Mouse (Mus musculus): Measurements from ENCODE around the gene Gm9045. TPM values are rescaled to one million over a fixed set of nuclear protein-coding genes. Genes with fewer than 3 reads are reported as not detected.

The Gm9045 gene
- polyA plus RNA-seq (2015; fragmentation: Nextera tagmentation; extraction: Ambion mirVana), result not detected in 2 replicates

GRCm38 (mm10) chr10:118337731-118338130 is at the start of gene Gm9045:
TSS of gene Gm9045 (minus strand) at chr10:118337831.

GRCm38 (mm10) chr10:118354005-118354404 is 16.4 kb upstream of the Gm9045 start, which contains the start of gene Gm9049:
TSS of gene Gm9049 (minus strand) at chr10:118354105.

GRCm38 (mm10) chr10:118348579-118348978 is 10.9 kb upstream of the Gm9045 start, which contains the start of gene Gm9048:
TSS of gene Gm9048 (minus strand) at chr10:118348679.

GRCm38 (mm10) chr10:118343155-118343554 is 5.5 kb upstream of the Gm9045 start, which contains the start of gene Gm9046:
TSS of gene Gm9046 (minus strand) at chr10:118343255.

GRCm38 (mm10) chr10:118332308-118332707 is 5.3 kb downstream of the Gm9045 start, which contains the start of gene Gm9044:
TSS of gene Gm9044 (minus strand) at chr10:118332408.

GRCm38 (mm10) chr10:118326869-118327268 is 10.8 kb downstream of the Gm9045 start, which contains the start of gene Gm9040:
TSS of gene Gm9040 (minus strand) at chr10:118326969.

GRCm38 (mm10) chr10:118294938-118295337 is 42.7 kb downstream of the Gm9045 start, which contains the start of gene Iltifb:
TSS of gene Iltifb (minus strand) at chr10:118295038.

Other genes with a start within 250 kb of the Gm9045 start
- gene Mdm1, start 196.0 kb downstream of the Gm9045 start, polyA plus RNA-seq (2015; fragmentation: Nextera tagmentation; extraction: Ambion mirVana), result 11.2 and 17.1 TPM in 2 replicates
- not detected in 2 replicates for gene Il22, start 132.9 kb downstream of the Gm9045 start, polyA plus RNA-seq (2015; fragmentation: Nextera tagmentation; extraction: Ambion mirVana)
- 0.09 TPM in 1 of 2 replicates, not detected in the other for gene Gm32717, start 97.1 kb downstream of the Gm9045 start, polyA plus RNA-seq (2015; fragmentation: Nextera tagmentation; extraction: Ambion mirVana)
- 0.09 TPM in 1 of 2 replicates, not detected in the other for gene Gm32802, start 79.1 kb downstream of the Gm9045 start, polyA plus RNA-seq (2015; fragmentation: Nextera tagmentation; extraction: Ambion mirVana)
- 0.19 TPM in 1 of 2 replicates, not detected in the other for gene Iltifb, start 42.8 kb downstream of the Gm9045 start, polyA plus RNA-seq (2015; fragmentation: Nextera tagmentation; extraction: Ambion mirVana)
- gene Gm9040, start 10.9 kb downstream of the Gm9045 start, polyA plus RNA-seq (2015; fragmentation: Nextera tagmentation; extraction: Ambion mirVana), result not detected in 2 replicates
- not detected in 2 replicates for gene Gm9044, start 5.4 kb downstream of the Gm9045 start, polyA plus RNA-seq (2015; fragmentation: Nextera tagmentation; extraction: Ambion mirVana)
- gene Gm9046, start 5.4 kb upstream of the Gm9045 start, polyA plus RNA-seq (2015; fragmentation: Nextera tagmentation; extraction: Ambion mirVana), result not detected in 2 replicates
- not detected in 2 replicates for gene Gm9048, start 10.8 kb upstream of the Gm9045 start, polyA plus RNA-seq (2015; fragmentation: Nextera tagmentation; extraction: Ambion mirVana)
- gene Gm9049, start 16.3 kb upstream of the Gm9045 start, polyA plus RNA-seq (2015; fragmentation: Nextera tagmentation; extraction: Ambion mirVana), result not detected in 2 replicates
- gene Ifng, start 103.2 kb upstream of the Gm9045 start, polyA plus RNA-seq (2015; fragmentation: Nextera tagmentation; extraction: Ambion mirVana), result 0.15 TPM in 1 of 2 replicates, not detected in the other